Mouse (Mus musculus): ENCODE data around the gene Il18bp. TPM values are rescaled to one million over a fixed set of nuclear protein-coding genes. Genes with fewer than 3 reads are reported as not detected.
A peak's percentile ranks its signal among the peaks of the same experiment; 100 is the strongest.

Gene Il18bp
- polyA plus RNA-seq, 1 experiment from 2014 or later = 2.1 TPM

DNA sequence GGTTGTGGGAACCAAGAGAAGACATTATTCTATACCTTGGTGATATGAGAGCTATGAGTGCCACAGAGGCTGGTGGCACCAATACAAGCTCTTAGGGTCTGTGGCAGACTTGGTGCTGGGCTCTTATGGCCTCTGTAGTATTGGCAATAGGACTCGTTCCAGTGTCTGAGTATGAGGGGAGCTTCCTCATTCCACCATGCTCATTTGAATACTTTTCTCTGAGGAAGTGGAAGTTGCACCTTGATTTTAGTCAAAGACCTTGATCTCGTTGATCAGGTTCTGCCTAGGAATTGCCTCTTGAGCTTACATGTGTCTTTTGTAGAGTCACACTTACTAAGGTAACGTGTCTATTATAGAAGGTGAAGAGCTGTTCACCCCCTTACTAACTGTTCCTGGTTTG is 24.2 kb downstream of the Il18bp start:
- H3K4me3 ChIP-seq (ENCODE audit: low read length) = no peak overlapping the region
- peaks cover 44% of the 10 kb centered on the region for H3K36me3 ChIP-seq (ENCODE audit: control insufficient read depth, insufficient read depth, low read length)
- no peak overlapping the region for H3K4me2 ChIP-seq (ENCODE audit: low read depth, low read length)
- WGBS = 85% methylated on average over 3 of the region's 3 CpGs
- no peak overlapping the region for H3K9ac ChIP-seq (ENCODE audit: low read depth, low read length)
- H3K9me3 ChIP-seq (ENCODE audit: control insufficient read depth, low read length) = no peaks in the 10 kb centered on the region
- no peaks in the 10 kb centered on the region for H3K27me3 ChIP-seq (replicated peaks; ENCODE audit: control insufficient read depth, insufficient read depth, low read length)
- H3K4me1 ChIP-seq (ENCODE audit: control insufficient read depth, insufficient read depth, low read length) = no peaks in the 10 kb centered on the region
- ATAC-seq = no peak
- H3K27ac ChIP-seq (ENCODE audit: low read length) = no peak overlapping the region

GRCm38 (mm10) chr7:101985081-101985480 is 33.4 kb downstream of the Il18bp start:
- no peak for ATAC-seq
- no peaks in the 10 kb centered on the region for H3K27me3 ChIP-seq (replicated peaks; ENCODE audit: control insufficient read depth, insufficient read depth, low read length)
- H3K36me3 ChIP-seq (ENCODE audit: control insufficient read depth, insufficient read depth, low read length) = peaks cover 6% of the 10 kb centered on the region; the same call in 1 of the 2 replicates
- H3K4me2 ChIP-seq (ENCODE audit: low read depth, low read length) = no peak overlapping the region
- no peak overlapping the region for H3K4me3 ChIP-seq (ENCODE audit: low read length)
- no peak overlapping the region for H3K27ac ChIP-seq (ENCODE audit: low read length)
- WGBS = 93% methylated on average over 3 of the region's 3 CpGs
- no peak overlapping the region for H3K9ac ChIP-seq (ENCODE audit: low read depth, low read length)
- no peaks in the 10 kb centered on the region for H3K4me1 ChIP-seq (ENCODE audit: control insufficient read depth, insufficient read depth, low read length)
- no peaks in the 10 kb centered on the region for H3K9me3 ChIP-seq (ENCODE audit: control insufficient read depth, low read length)

- H3K9ac ChIP-seq (ENCODE audit: low read depth, low read length) = no peak overlapping the region
- no peak overlapping the region for H3K4me2 ChIP-seq (ENCODE audit: low read depth, low read length)
- no peak overlapping the region for H3K27ac ChIP-seq (ENCODE audit: low read length)
- peaks cover 2% of the 10 kb centered on the region; the same call in 1 of the 2 replicates for H3K36me3 ChIP-seq (ENCODE audit: control insufficient read depth, insufficient read depth, low read length)
- H3K27me3 ChIP-seq (replicated peaks; ENCODE audit: control insufficient read depth, insufficient read depth, low read length) = no peaks in the 10 kb centered on the region
- WGBS = 67% methylated on average over 1 of the region's 1 CpGs
- peak; percentile 50 for ATAC-seq
- no peaks in the 10 kb centered on the region for H3K4me1 ChIP-seq (ENCODE audit: control insufficient read depth, insufficient read depth, low read length)
- no peak overlapping the region for H3K4me3 ChIP-seq (ENCODE audit: low read length)
- H3K9me3 ChIP-seq (ENCODE audit: control insufficient read depth, low read length) = no peaks in the 10 kb centered on the region
Measured at GRCm38 (mm10) chr7:101982735-101983134, 35.8 kb downstream of the Il18bp start.

- H3K9me3 ChIP-seq (ENCODE audit: control insufficient read depth, low read length) = no peaks in the 10 kb centered on the region
Measured at GRCm38 (mm10) chr7:101974505-101974904, 44.0 kb downstream of the Il18bp start.

GRCm38 (mm10) chr7:101973730-101974129 is 44.8 kb downstream of the Il18bp start:
- 61% methylated on average over 3 of the region's 3 CpGs for WGBS
- peak overlapping the region; percentile 57; the same call in 1 of the 2 replicates for H3K27ac ChIP-seq (ENCODE audit: low read length)
- peaks cover 34% of the 10 kb centered on the region for H3K4me1 ChIP-seq (ENCODE audit: control insufficient read depth, insufficient read depth, low read length)
- H3K9ac ChIP-seq (ENCODE audit: low read depth, low read length) = no peak overlapping the region
- 0 out of 2 replicates have a peak, but pooled peaks cover 3% of the 10 kb centered on the region for H3K36me3 ChIP-seq (ENCODE audit: control insufficient read depth, insufficient read depth, low read length)
- H3K4me2 ChIP-seq (ENCODE audit: low read depth, low read length) = peak overlapping the region; percentile 20; the same call in 1 of the 2 replicates
- H3K4me3 ChIP-seq (ENCODE audit: low read length) = no peak overlapping the region
- H3K27me3 ChIP-seq (replicated peaks; ENCODE audit: control insufficient read depth, insufficient read depth, low read length) = no peaks in the 10 kb centered on the region
- H3K9me3 ChIP-seq (ENCODE audit: control insufficient read depth, low read length) = no peaks in the 10 kb centered on the region
- no peak for ATAC-seq

More at GRCm38 (mm10) chr7:101974505-101974904, 44.0 kb downstream of the Il18bp start:
- 33% methylated on average over 2 of the region's 2 CpGs for whole genome bisulfite sequencing
- no peak overlapping the region for H3K9ac ChIP-seq (ENCODE audit: low read depth, low read length)
- no peak for ATAC-seq
- H3K27ac ChIP-seq (ENCODE audit: low read length) = no peak overlapping the region
- H3K4me2 ChIP-seq (ENCODE audit: low read depth, low read length) = no peak overlapping the region
- H3K4me3 ChIP-seq (ENCODE audit: low read length) = no peak overlapping the region
- H3K27me3 ChIP-seq (replicated peaks; ENCODE audit: control insufficient read depth, insufficient read depth, low read length) = no peaks in the 10 kb centered on the region
- H3K36me3 ChIP-seq (ENCODE audit: control insufficient read depth, insufficient read depth, low read length) = 0 out of 2 replicates have a peak, but pooled peaks cover 3% of the 10 kb centered on the region
- H3K4me1 ChIP-seq (ENCODE audit: control insufficient read depth, insufficient read depth, low read length) = peaks cover 30% of the 10 kb centered on the region

DNA sequence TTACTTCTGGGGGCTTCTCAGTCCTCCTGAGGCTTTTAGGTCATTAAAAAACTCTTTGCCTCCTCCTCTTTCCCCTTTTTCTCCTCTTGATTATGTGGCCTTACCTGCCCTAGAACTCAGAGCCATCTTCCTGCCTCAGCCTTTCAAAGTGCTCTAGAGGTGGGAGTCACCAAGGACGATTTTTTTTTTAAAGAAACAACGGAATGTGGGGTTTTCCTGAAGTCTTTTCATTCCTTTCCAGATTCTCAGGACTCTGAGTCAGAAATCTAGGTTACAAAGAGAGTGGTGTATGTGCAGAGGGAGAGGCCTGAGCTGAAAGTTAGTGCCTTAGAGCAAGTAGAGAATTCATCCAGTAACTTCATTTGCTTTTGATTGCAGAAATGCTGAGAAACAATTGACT is 46.8 kb downstream of the Il18bp start:
- Histone ChIP-seq H3K4me2 (ENCODE audit: low read depth, low read length) (peak overlapping the region; percentile 83), H3K27me3 (replicated peaks; ENCODE audit: control insufficient read depth, insufficient read depth, low read length) (no peaks in the 10 kb centered on the region), H3K9ac (ENCODE audit: low read depth, low read length) (peak overlapping the region; percentile 89), H3K27ac (ENCODE audit: low read length) (peak overlapping the region; percentile 100), H3K36me3 (ENCODE audit: control insufficient read depth, insufficient read depth, low read length) (0 out of 2 replicates have a peak, but pooled peaks cover 3% of the 10 kb centered on the region), H3K4me1 (ENCODE audit: control insufficient read depth, insufficient read depth, low read length) (peaks cover 41% of the 10 kb centered on the region), H3K9me3 (ENCODE audit: control insufficient read depth, low read length) (no peaks in the 10 kb centered on the region), H3K4me3 (ENCODE audit: low read length) (peak overlapping the region; percentile 79)
- 33% methylated on average over 2 of the region's 2 CpGs for WGBS
- ATAC-seq = no peak

DNA sequence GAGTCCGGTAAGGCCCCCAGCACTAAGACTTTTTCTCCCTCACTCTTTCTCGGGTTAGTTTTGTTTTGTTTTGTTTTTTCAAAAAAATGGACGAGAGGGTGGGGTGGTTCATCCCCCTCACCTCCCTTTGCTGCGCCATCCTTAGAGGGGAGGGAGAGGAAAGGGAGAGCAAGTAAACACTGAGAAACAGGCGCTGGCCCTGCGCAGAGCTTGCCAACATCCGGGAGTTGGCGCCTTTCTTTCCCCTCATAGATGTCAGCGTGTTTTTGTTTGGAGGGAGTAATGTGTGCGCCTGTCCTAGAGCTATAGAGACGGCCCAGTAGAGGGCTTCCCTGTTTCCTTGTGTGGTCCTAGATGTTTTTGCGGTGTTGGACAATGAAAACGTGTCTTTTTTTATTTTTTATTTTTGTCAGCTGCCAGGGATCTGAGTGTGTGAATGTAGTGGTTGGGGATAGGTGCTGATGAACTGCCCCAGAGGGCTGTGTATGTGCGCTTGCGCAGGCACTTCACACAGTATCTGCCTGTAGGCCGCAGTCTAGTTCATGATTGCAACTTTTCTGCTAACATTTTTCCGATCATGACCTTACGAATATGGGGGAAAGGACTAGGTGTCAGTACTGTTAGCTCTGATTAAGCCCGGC is 47.5 kb downstream of the Il18bp start:
- WGBS = 2% methylated on average over 19 of the region's 19 CpGs
- Histone ChIP-seq H3K4me3 (ENCODE audit: low read length) (peak overlapping the region; percentile 79), H3K9ac (ENCODE audit: low read depth, low read length) (peak overlapping the region; percentile 89), H3K27ac (ENCODE audit: low read length) (peak overlapping the region; percentile 100), H3K9me3 (ENCODE audit: control insufficient read depth, low read length) (no peaks in the 10 kb centered on the region), H3K4me2 (ENCODE audit: low read depth, low read length) (peak overlapping the region; percentile 83), H3K36me3 (ENCODE audit: control insufficient read depth, insufficient read depth, low read length) (0 out of 2 replicates have a peak, but pooled peaks cover 3% of the 10 kb centered on the region), H3K27me3 (replicated peaks; ENCODE audit: control insufficient read depth, insufficient read depth, low read length) (no peaks in the 10 kb centered on the region), H3K4me1 (ENCODE audit: control insufficient read depth, insufficient read depth, low read length) (peaks cover 41% of the 10 kb centered on the region)
- peak; percentile 54 for ATAC-seq

DNA sequence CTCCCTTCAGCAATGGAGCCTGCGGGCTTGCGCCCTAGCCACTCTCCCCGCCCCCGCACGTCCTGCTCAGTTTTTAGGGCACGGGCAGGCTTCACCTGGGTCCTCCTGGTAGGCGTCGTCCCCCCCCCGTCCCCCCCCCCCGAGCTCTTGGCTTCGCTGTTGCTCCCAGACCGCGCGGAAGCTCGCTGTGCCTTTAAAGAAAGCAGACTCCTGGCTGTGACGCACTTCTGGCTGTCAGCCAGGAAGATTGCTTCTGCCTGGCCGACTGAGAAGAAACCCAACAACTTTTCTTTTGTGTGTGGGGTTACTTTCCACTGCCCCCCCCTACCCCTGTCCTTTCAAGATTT is 48.1 kb downstream of the Il18bp start:
- peak; percentile 76 for ATAC-seq
- 1% methylated on average over 17 of the region's 17 CpGs for WGBS
- peaks cover 41% of the 10 kb centered on the region for H3K4me1 ChIP-seq (ENCODE audit: control insufficient read depth, insufficient read depth, low read length)

GRCm38 (mm10) chr7:101969694-101970428 is 48.6 kb downstream of the Il18bp start:
- Histone ChIP-seq H3K4me1 (ENCODE audit: control insufficient read depth, insufficient read depth, low read length) (peaks cover 40% of the 10 kb centered on the region), H3K9ac (ENCODE audit: low read depth, low read length) (peak overlapping the region; percentile 89), H3K9me3 (ENCODE audit: control insufficient read depth, low read length) (no peaks in the 10 kb centered on the region), H3K36me3 (ENCODE audit: control insufficient read depth, insufficient read depth, low read length) (no peaks in the 10 kb centered on the region), H3K27ac (ENCODE audit: low read length) (peak overlapping the region; percentile 100), H3K4me3 (ENCODE audit: low read length) (peak overlapping the region; percentile 79), H3K27me3 (replicated peaks; ENCODE audit: control insufficient read depth, insufficient read depth, low read length) (no peaks in the 10 kb centered on the region), H3K4me2 (ENCODE audit: low read depth, low read length) (peak overlapping the region; percentile 83)
- peak; percentile 92 for ATAC-seq
- under 1% methylated on average over 48 of the region's 53 CpGs for WGBS

More for the DNA sequence above, 48.1 kb downstream of the Il18bp start:
- H3K4me3 ChIP-seq (ENCODE audit: low read length) = peak overlapping the region; percentile 79
- peak overlapping the region; percentile 89 for H3K9ac ChIP-seq (ENCODE audit: low read depth, low read length)
- H3K9me3 ChIP-seq (ENCODE audit: control insufficient read depth, low read length) = no peaks in the 10 kb centered on the region
- H3K4me2 ChIP-seq (ENCODE audit: low read depth, low read length) = peak overlapping the region; percentile 83
- peak overlapping the region; percentile 100 for H3K27ac ChIP-seq (ENCODE audit: low read length)
- 0 out of 2 replicates have a peak, but pooled peaks cover 3% of the 10 kb centered on the region for H3K36me3 ChIP-seq (ENCODE audit: control insufficient read depth, insufficient read depth, low read length)
- H3K27me3 ChIP-seq (replicated peaks; ENCODE audit: control insufficient read depth, insufficient read depth, low read length) = no peaks in the 10 kb centered on the region
